Mouse (Mus musculus): ENCODE data around the gene Zmynd10. TPM values are rescaled to one million over a fixed set of nuclear protein-coding genes. Genes with fewer than 3 reads are reported as not detected.

The Zmynd10 gene
- polyA plus RNA-seq, 1 experiment from 2014 or later, result 2.3 TPM

- Histone ChIP-seq H3K9me3 (ENCODE audit: control insufficient read depth, low read length) (no peaks in the 10 kb centered on the region), H3K4me2 (ENCODE audit: low read depth, low read length) (peak overlapping the region; percentile 43), H3K36me3 (ENCODE audit: control insufficient read depth, insufficient read depth, low read length) (peaks cover 23% of the 10 kb centered on the region), H3K27ac (ENCODE audit: low read length) (peak overlapping the region; percentile 85), H3K27me3 (replicated peaks; ENCODE audit: control insufficient read depth, insufficient read depth, low read length) (no peaks in the 10 kb centered on the region), H3K9ac (ENCODE audit: low read depth, low read length) (peak overlapping the region; percentile 55), H3K4me3 (ENCODE audit: low read length) (peak overlapping the region; percentile 15; the same call in 1 of the 2 replicates), H3K4me1 (ENCODE audit: control insufficient read depth, insufficient read depth, low read length) (peaks cover 31% of the 10 kb centered on the region)
- no peak for ATAC-seq
- WGBS, result 83% methylated on average over 6 of the region's 6 CpGs
Observed at GRCm38 (mm10) chr9:107590773-107591060, 43.6 kb downstream of the Zmynd10 start.

- no peaks in the 10 kb centered on the region for H3K27me3 ChIP-seq (replicated peaks; ENCODE audit: control insufficient read depth, insufficient read depth, low read length)
- no peak overlapping the region for H3K4me2 ChIP-seq (ENCODE audit: low read depth, low read length)
- H3K9me3 ChIP-seq (ENCODE audit: control insufficient read depth, low read length), result no peaks in the 10 kb centered on the region
- H3K4me3 ChIP-seq (ENCODE audit: low read length), result no peak overlapping the region
- H3K4me1 ChIP-seq (ENCODE audit: control insufficient read depth, insufficient read depth, low read length), result peaks cover 25% of the 10 kb centered on the region
- no peak overlapping the region for H3K9ac ChIP-seq (ENCODE audit: low read depth, low read length)
- no peak for ATAC-seq
- 80% methylated on average over 11 of the region's 11 CpGs for WGBS
- no peak overlapping the region for H3K27ac ChIP-seq (ENCODE audit: low read length)
- peaks cover 23% of the 10 kb centered on the region for H3K36me3 ChIP-seq (ENCODE audit: control insufficient read depth, insufficient read depth, low read length)
Observed at GRCm38 (mm10) chr9:107593101-107593976, 46.2 kb downstream of the Zmynd10 start.

DNA sequence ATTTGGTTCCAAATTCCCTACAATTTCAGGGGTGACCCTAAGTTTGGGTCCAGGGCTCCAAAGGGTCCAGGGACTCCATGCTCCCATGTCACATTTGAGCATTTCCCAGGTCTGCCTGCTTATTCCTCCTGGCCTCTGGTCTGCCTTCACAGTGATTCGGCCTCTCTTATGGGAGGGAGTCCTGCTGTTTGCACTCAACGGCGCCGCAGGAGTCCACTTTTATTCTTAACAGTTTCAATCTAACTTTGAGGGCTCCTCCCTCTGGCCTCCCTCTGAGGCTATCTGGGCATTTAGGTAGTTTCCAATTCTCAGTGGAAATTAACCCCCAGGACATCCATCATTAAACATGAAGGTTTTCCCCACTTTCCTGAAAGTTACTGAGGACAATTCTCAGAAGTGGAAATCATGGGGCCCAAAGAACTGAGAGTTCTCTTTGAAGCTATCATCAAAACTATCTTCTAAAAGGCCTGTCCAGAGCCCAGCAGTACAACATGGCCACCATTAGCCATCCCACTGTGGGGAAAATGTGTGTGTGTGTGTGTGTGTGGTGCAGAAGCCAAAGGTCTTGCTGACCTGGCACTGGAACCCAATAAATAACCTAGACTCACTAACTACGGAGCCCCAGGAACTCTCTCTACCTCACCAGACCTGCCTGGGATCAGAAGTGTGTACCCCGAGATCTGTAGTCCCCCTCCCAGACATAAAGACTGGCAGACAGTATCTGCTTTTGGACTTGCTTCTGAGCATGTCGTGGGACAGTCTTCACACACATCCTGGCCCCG, 47.4 kb downstream of the Zmynd10 start:
- H3K4me2 ChIP-seq (ENCODE audit: low read depth, low read length), result no peak overlapping the region
- peaks cover 23% of the 10 kb centered on the region for H3K36me3 ChIP-seq (ENCODE audit: control insufficient read depth, insufficient read depth, low read length)
- H3K9ac ChIP-seq (ENCODE audit: low read depth, low read length), result no peak overlapping the region
- H3K4me1 ChIP-seq (ENCODE audit: control insufficient read depth, insufficient read depth, low read length), result peaks cover 21% of the 10 kb centered on the region
- 80% methylated on average over 8 of the region's 8 CpGs for WGBS
- H3K9me3 ChIP-seq (ENCODE audit: control insufficient read depth, low read length), result no peaks in the 10 kb centered on the region
- ATAC-seq, result no peak
- H3K27me3 ChIP-seq (replicated peaks; ENCODE audit: control insufficient read depth, insufficient read depth, low read length), result no peaks in the 10 kb centered on the region
- no peak overlapping the region for H3K27ac ChIP-seq (ENCODE audit: low read length)
- no peak overlapping the region for H3K4me3 ChIP-seq (ENCODE audit: low read length)

- Histone ChIP-seq H3K4me2 (ENCODE audit: low read depth, low read length) (no peak overlapping the region), H3K4me3 (ENCODE audit: low read length) (no peak overlapping the region), H3K4me1 (ENCODE audit: control insufficient read depth, insufficient read depth, low read length) (peaks cover 21% of the 10 kb centered on the region; the same call in 1 of the 2 replicates), H3K36me3 (ENCODE audit: control insufficient read depth, insufficient read depth, low read length) (peaks cover 15% of the 10 kb centered on the region), H3K9ac (ENCODE audit: low read depth, low read length) (no peak overlapping the region), H3K27ac (ENCODE audit: low read length) (no peak overlapping the region), H3K27me3 (replicated peaks; ENCODE audit: control insufficient read depth, insufficient read depth, low read length) (no peaks in the 10 kb centered on the region), H3K9me3 (ENCODE audit: control insufficient read depth, low read length) (no peaks in the 10 kb centered on the region)
- ATAC-seq, result no peak
- WGBS, result 88% methylated on average over 11 of the region's 11 CpGs
Observed at GRCm38 (mm10) chr9:107596619-107597569, 49.8 kb downstream of the Zmynd10 start.

DNA sequence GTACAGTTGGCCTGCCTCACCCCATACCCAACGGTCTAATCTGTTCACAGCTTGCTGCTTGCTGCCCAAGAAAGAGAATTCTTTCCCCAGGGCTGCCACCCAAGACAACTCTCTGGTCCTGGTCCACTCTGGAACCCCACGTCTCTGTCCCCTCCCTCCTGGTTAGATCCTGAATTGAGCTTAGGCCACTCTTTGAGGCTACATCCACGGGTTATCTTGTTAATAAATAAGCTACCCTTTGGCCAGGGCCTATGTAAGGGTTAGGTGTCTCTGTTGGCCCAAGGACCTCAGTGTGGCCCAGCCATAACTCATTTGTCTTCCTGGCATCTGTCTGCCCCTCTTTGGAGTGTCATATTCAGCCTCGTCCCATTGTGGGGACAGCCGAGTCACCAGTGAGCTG, 51.3 kb downstream of the Zmynd10 start:
- Histone ChIP-seq H3K27me3 (replicated peaks; ENCODE audit: control insufficient read depth, insufficient read depth, low read length) (no peaks in the 10 kb centered on the region), H3K36me3 (ENCODE audit: control insufficient read depth, insufficient read depth, low read length) (peaks cover 8% of the 10 kb centered on the region; the same call in 1 of the 2 replicates), H3K4me1 (ENCODE audit: control insufficient read depth, insufficient read depth, low read length) (peaks cover 32% of the 10 kb centered on the region), H3K27ac (ENCODE audit: low read length) (no peak overlapping the region), H3K9ac (ENCODE audit: low read depth, low read length) (peak overlapping the region; percentile 24; the same call in 1 of the 2 replicates), H3K4me2 (ENCODE audit: low read depth, low read length) (no peak overlapping the region), H3K4me3 (ENCODE audit: low read length) (no peak overlapping the region), H3K9me3 (ENCODE audit: control insufficient read depth, low read length) (no peaks in the 10 kb centered on the region)
- 63% methylated on average over 5 of the region's 5 CpGs for WGBS
- no peak for ATAC-seq

DNA sequence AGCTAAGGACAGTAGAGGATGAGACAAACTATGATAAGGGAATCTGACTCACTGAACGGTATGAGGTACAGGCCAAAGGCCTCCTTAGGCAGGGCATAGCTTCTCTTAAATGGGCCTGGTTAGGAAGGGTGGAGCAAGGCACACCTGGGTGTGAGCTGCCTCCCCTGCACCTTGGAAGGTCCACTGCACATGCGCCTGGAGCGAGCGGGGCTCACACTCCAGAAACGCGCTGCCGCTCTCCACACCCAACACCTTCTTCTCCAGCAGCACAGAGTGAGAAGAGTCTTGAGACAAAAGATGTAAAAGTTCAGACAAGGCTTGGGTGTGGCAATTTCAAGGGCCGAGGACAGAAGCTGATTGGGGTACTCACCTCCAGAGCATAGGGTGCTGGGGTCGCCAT, 52.3 kb downstream of the Zmynd10 start:
- Histone ChIP-seq H3K9me3 (ENCODE audit: control insufficient read depth, low read length) (no peaks in the 10 kb centered on the region), H3K27ac (ENCODE audit: low read length) (no peak overlapping the region), H3K4me3 (ENCODE audit: low read length) (no peak overlapping the region), H3K9ac (ENCODE audit: low read depth, low read length) (no peak overlapping the region), H3K27me3 (replicated peaks; ENCODE audit: control insufficient read depth, insufficient read depth, low read length) (no peaks in the 10 kb centered on the region), H3K4me2 (ENCODE audit: low read depth, low read length) (no peak overlapping the region), H3K36me3 (ENCODE audit: control insufficient read depth, insufficient read depth, low read length) (peaks cover 2% of the 10 kb centered on the region; the same call in 1 of the 2 replicates), H3K4me1 (ENCODE audit: control insufficient read depth, insufficient read depth, low read length) (peaks cover 42% of the 10 kb centered on the region)
- 81% methylated on average over 9 of the region's 9 CpGs for WGBS
- no peak for ATAC-seq

DNA sequence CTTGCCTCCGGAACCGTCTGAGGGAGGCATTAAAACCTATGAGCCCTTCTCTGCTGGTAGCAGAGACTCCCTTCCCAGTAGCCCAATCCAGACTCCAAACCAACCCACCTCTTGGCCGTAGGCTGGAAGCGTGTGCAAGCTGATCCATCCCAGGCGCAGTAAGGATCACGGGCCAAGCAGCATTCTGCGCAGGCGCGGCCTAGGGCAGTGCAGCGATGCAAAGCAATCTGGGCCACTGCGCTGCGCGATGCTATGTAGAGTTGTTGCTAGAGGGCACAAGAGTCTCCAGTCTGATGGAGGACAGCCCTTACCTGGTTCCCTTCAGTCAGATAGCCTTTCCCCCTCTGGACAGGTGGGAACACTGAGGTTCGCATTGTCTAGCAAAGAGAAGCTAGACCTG, 52.7 kb downstream of the Zmynd10 start:
- 68% methylated on average over 14 of the region's 14 CpGs for WGBS

GRCm38 (mm10) chr9:107600745-107601144, 53.6 kb downstream of the Zmynd10 start:
- H3K27ac ChIP-seq (ENCODE audit: low read length), result no peak overlapping the region
- no peak for ATAC-seq
- no peak overlapping the region for H3K9ac ChIP-seq (ENCODE audit: low read depth, low read length)
- WGBS, result 72% methylated on average over 12 of the region's 12 CpGs
- no peaks in the 10 kb centered on the region for H3K27me3 ChIP-seq (replicated peaks; ENCODE audit: control insufficient read depth, insufficient read depth, low read length)
- H3K4me3 ChIP-seq (ENCODE audit: low read length), result no peak overlapping the region
- H3K4me1 ChIP-seq (ENCODE audit: control insufficient read depth, insufficient read depth, low read length), result peaks cover 46% of the 10 kb centered on the region
- no peaks in the 10 kb centered on the region for H3K9me3 ChIP-seq (ENCODE audit: control insufficient read depth, low read length)
- peaks cover 2% of the 10 kb centered on the region; the same call in 1 of the 2 replicates for H3K36me3 ChIP-seq (ENCODE audit: control insufficient read depth, insufficient read depth, low read length)
- no peak overlapping the region for H3K4me2 ChIP-seq (ENCODE audit: low read depth, low read length)

More for the DNA sequence above, 52.7 kb downstream of the Zmynd10 start:
- Histone ChIP-seq H3K27ac (ENCODE audit: low read length) (no peak overlapping the region), H3K9ac (ENCODE audit: low read depth, low read length) (no peak overlapping the region), H3K27me3 (replicated peaks; ENCODE audit: control insufficient read depth, insufficient read depth, low read length) (no peaks in the 10 kb centered on the region), H3K36me3 (ENCODE audit: control insufficient read depth, insufficient read depth, low read length) (peaks cover 2% of the 10 kb centered on the region; the same call in 1 of the 2 replicates), H3K9me3 (ENCODE audit: control insufficient read depth, low read length) (no peaks in the 10 kb centered on the region), H3K4me3 (ENCODE audit: low read length) (no peak overlapping the region), H3K4me1 (ENCODE audit: control insufficient read depth, insufficient read depth, low read length) (peaks cover 42% of the 10 kb centered on the region), H3K4me2 (ENCODE audit: low read depth, low read length) (no peak overlapping the region)
- no peak for ATAC-seq
